Mouse (Mus musculus) thymus, postnatal 10 days (tissue): ENCODE measurements around the gene Optc.

Experiments used
- DNase-seq, 2 experiments: peaks; one replicate each; pipeline ENCODE4 v3.0.0; 2021; ENCODE audit warnings: low spot score in 2 of 2

Gene Optc

GRCm38 (mm10) chr1:133882283-133883217, 25.2 kb downstream of the Optc start:
- DNase-seq: no peak

GRCm38 (mm10) chr1:133881813-133882212, 26.0 kb downstream of the Optc start:
- no peak for DNase-seq

GRCm38 (mm10) chr1:133878825-133879423, 28.9 kb downstream of the Optc start:
- DNase-seq: no peak

GRCm38 (mm10) chr1:133876936-133877335, 30.9 kb downstream of the Optc start:
- DNase-seq: no peak

- no peak for DNase-seq
Measured at GRCm38 (mm10) chr1:133873086-133873813, 34.5 kb downstream of the Optc start.

- DNase-seq: no peak
Measured at GRCm38 (mm10) chr1:133871241-133871640, 36.6 kb downstream of the Optc start.

GRCm38 (mm10) chr1:133869221-133869620, 38.6 kb downstream of the Optc start:
- no peak for DNase-seq

- no peak for DNase-seq
Measured at GRCm38 (mm10) chr1:133863257-133863997, 44.4 kb downstream of the Optc start.

- DNase-seq: no peak
Measured at GRCm38 (mm10) chr1:133861028-133861427, 46.8 kb downstream of the Optc start.

GRCm38 (mm10) chr1:133859821-133860711, 47.7 kb downstream of the Optc start:
- no peak for DNase-seq

- no peak for DNase-seq
Measured at GRCm38 (mm10) chr1:133859257-133859656, 48.5 kb downstream of the Optc start.

GRCm38 (mm10) chr1:133857781-133858180, 50.0 kb downstream of the Optc start:
- DNase-seq: no peak

- no peak for DNase-seq
Measured at GRCm38 (mm10) chr1:133857171-133857570, 50.6 kb downstream of the Optc start.

- no peak for DNase-seq
Measured at GRCm38 (mm10) chr1:133856655-133857054, 51.1 kb downstream of the Optc start.

- no peak for DNase-seq
Measured at GRCm38 (mm10) chr1:133856133-133856541, 51.7 kb downstream of the Optc start.

GRCm38 (mm10) chr1:133855274-133856017, 52.4 kb downstream of the Optc start:
- DNase-seq: no peak

- DNase-seq: no peak
Measured at GRCm38 (mm10) chr1:133854421-133855273, 53.2 kb downstream of the Optc start.
